Mouse (Mus musculus): ENCODE results near the gene Rps10. TPM values are rescaled to one million over a fixed set of nuclear protein-coding genes. Genes with fewer than 3 reads are reported as not detected.

Rps10 gene
- polyA plus RNA-seq (2012; rRNA removed) = 1,256 and 1,277 TPM in 2 replicates

DNA sequence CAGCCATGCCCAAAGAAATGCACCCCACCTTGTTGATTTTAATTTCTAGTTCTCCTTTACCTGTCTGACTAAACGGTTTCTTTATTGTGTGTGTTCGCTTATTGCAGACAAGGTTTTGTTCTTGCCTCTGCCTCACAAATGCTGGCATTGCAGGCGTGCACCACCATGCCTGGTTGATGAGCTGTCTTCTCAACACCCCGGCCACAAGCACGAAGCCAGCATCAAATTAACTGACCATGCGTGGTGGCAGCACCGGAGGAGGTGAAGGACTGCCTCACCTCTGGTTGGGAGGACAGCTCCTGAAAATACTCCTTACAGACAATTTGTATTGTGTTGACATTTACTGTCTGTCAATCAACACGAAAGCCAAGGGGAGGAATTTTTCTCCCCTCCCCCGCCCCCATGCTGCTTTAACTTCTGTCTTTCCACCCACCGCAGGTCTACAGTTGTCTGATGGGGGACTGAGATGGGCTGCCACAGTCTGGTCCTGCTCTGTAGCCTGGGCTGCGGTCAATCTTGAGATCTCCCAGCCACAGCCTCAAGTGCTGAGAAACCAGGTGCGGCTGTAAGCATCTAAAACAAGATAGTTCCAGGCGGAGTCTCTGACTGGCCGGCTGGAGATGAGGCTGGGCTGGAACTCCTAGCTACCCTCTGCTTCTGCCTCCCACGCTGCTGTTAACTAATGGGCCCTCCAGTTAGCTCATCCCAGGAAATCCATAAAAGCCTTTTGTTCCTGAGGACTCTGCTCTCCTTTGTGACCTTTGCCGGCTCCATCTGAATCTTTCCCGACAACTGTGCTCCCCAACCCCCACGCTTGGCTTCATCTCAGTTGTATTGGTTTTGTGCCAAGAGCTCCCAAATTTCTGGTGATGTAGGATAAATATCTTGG lies at the start of gene Rps10:
Gene Rps10 (minus strand): TSS at position 538 of the 889 bp plus-strand sequence.
- DNase-seq (ENCODE audit: low spot score) = no peak

GRCm38 (mm10) chr17:27685550-27685913 lies 49.1 kb upstream of the Rps10 start:
- no peak for DNase-seq (ENCODE audit: low spot score)

GRCm38 (mm10) chr17:27684886-27685549 lies 48.5 kb upstream of the Rps10 start:
- DNase-seq (ENCODE audit: low spot score) = no peak

DNA sequence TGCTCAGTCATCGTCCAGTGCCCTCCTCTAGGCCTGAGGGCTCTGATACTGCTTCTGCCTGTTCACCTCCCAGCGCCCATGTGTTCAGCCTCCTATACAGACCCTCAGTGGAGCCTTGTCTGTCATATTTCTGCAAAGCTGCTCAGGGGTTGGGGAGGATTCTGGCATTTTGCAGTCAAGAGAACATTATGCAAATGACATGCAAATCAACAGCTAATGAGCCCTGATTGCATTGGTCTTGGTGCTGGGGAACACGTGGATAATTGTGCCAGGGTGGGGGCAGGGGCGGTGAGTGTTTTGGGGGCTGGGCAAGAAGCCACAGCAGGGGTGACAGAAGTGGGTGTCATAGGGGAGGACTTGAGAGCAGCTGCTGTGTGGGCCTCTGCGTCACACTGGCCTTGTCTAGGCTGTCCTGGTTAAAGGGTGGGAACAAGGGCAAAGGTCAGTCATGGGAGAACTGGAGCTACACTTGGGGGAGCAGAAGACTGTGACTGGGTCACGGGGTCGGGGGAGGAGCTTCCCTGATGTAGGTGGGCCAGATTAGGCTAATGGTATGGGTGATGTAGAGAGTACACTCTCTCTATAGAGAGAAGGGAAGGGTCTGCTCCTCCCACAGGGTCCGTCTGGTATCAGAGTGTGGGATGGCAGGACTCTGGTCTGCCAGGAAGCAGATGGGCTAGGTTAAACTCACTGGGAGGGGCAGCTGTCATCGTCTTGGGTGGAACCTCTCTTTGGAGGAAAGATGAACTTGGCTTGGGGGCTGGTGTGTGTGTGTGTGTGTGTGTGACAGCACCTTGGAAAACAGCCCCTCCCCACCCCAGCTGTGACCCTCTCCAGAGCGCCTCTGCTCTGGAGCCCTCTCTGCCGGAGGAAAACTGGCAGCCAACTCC lies 42.7 kb upstream of the Rps10 start:
- no peak for DNase-seq (ENCODE audit: low spot score)

DNA sequence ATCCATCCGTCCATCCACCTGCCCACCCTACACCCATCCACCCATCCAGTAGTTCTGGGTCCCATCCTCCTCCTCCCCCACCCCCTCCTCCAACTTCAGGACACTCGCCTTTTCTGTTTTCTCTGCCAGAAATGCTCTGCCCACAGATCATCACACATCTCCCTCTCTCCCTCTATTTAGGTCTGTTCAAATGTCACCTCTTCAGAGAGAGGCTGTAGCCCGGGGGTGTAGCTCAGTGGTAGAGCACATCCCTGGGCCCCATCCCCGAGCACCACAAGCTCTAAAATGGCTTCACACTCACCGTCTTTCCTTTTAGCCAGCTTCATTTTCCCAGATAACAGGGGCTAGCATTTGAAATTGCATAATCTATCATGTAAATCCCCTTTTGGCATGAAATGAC lies 41.3 kb upstream of the Rps10 start:
- DNase-seq (ENCODE audit: low spot score) = no peak

GRCm38 (mm10) chr17:27676270-27676669 lies 39.8 kb upstream of the Rps10 start:
- no peak for DNase-seq (ENCODE audit: low spot score)

GRCm38 (mm10) chr17:27675453-27675852 lies 39.0 kb upstream of the Rps10 start:
- DNase-seq (ENCODE audit: low spot score) = no peak

GRCm38 (mm10) chr17:27673945-27674344 lies 37.5 kb upstream of the Rps10 start:
- DNase-seq (ENCODE audit: low spot score) = no peak

DNA sequence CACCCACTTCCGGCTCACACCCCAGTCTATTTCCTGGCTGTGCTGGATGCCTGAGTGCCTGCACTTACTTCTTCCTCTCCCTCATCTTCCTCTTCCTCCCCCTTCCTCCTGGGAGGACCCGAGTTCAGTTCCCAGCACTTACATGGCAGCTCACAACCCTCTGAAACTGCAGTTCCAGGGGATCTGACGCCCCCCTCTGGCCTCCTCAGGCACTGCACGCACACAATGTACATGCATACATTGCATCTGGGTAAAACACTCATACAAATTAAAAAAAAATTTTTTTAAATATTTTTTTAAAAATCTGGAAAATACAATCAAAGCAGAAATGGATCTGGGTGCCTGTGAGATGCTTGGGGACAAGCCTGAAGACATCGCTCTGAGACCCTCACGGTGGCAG lies 35.3 kb upstream of the Rps10 start:
- no peak for DNase-seq (ENCODE audit: low spot score)

DNA sequence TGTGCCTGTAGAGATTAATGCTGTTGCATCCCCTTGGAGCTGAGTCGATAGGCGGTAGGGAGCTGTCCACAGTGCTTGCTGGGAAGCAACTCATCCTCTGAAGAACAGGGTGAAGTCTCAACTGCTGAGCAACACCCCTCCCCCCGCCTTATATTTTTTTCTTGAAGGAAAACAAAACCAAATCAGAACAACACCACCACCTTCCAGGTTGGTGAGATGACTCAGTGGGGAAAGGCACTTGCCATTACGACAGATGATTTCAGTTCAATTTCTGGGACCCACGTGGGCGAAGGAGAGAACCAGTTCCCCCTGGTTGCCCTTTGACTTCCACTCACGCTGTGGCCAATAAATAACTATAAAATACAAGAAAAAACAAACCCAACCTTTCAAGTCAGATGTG lies 22.3 kb upstream of the Rps10 start:
- no peak for DNase-seq (ENCODE audit: low spot score)

- no peak for DNase-seq (ENCODE audit: low spot score)
Observed at GRCm38 (mm10) chr17:27657123-27657522, 20.7 kb upstream of the Rps10 start.

- no peak for DNase-seq (ENCODE audit: low spot score)
Observed at GRCm38 (mm10) chr17:27656414-27656813, 19.9 kb upstream of the Rps10 start.

DNA sequence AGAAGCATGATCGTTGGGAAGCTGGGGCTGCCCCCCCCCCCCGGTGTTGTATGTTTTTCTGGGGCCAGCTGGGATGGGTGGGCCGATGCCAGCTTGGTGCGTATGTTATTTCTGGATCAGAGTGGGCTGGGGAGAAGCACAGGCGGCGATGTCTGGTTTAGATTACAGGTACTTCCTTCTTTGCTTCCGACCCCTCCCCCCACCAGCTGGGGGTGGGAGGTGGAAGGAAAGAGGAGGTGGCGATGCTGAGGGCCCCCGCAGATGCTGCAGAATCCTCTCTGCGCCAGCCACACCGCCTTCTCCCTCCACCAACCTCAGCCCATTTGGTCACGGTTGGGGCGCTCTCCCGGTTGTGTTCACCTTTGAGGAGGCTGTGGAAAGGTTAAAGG lies 19.5 kb upstream of the Rps10 start:
- DNase-seq (ENCODE audit: low spot score) = no peak

GRCm38 (mm10) chr17:27655089-27656010 lies 18.9 kb upstream of the Rps10 start, which contains the start of gene Pacsin1:
Gene Pacsin1 (plus strand): TSS chr17:27655509.
- no peak for DNase-seq (ENCODE audit: low spot score)

DNA sequence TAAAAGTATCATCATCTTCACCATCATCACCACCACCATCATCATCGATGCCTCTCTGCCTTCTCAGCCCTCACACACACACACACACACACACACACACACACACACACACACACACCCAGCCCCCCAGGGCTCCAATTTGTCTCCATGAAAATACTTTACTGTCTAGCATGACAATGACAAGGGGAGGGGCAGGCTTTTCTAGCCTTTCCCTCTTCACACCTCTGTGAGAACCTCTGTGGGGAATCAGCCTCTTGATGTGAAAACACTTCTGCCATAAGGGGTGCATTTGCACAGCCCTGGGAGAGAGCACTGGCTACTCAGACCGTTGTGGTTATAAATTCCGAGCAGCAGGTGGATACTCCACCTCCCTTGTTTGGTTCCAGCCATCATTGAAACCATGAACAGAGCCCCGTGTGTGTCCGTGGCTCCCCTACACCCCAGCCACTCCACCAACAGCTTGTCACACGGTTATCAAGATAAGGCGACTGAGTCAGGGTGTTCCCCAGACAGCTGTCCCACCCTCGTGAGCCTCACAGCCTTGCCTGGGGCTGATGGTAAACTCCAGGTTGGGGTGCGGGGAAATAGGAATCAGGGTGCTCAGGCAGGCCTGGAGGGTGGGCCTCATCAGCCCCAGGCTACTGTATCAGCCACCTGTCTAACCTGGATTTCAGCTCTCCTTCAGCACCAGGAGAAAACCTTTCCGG lies 16.9 kb upstream of the Rps10 start:
- no peak for DNase-seq (ENCODE audit: low spot score)

DNA sequence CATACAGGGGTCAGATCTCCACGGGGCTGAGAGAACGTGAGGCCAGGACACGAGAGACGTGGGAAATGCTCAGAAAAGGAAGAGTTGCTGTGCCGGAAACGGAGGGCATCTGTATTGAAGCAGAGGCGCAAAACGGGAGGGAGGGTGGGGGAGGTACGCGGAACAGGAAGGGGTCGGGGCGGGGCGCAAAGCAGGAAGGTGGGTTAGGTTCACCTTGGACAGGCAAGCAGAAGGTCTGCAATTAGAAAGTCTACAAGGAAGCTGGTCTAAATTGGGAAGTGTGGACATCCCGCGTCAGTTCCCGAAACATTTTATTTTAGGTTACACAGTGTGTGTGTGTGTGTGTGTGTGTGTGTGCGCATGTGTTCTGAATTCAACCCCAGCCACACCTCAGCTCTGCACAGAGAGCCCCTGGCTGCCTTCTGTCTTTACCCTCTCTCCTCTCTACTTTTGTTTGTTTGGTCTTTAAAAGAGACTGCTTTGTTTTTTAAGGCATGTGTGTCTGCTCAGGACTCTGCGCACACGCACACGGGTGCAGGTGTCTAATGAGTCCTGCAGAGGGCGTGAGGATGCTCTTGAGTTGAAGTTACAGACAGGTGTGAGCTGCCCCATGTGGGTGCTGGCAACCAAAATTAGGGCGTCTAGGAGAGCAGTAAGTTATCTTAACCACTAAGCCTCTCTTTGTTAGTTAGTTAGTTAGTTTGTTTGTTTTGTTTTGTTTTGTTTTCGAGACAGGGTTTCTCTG lies 15.7 kb upstream of the Rps10 start:
- no peak for DNase-seq (ENCODE audit: low spot score)

- no peak for DNase-seq (ENCODE audit: low spot score)
Observed at GRCm38 (mm10) chr17:27650586-27650985, 14.1 kb upstream of the Rps10 start.

GRCm38 (mm10) chr17:27650160-27650559 lies 13.7 kb upstream of the Rps10 start:
- no peak for DNase-seq (ENCODE audit: low spot score)

GRCm38 (mm10) chr17:27645807-27646206 lies 9.3 kb upstream of the Rps10 start:
- DNase-seq (ENCODE audit: low spot score) = no peak

GRCm38 (mm10) chr17:27644572-27644971 lies 8.1 kb upstream of the Rps10 start:
- no peak for DNase-seq (ENCODE audit: low spot score)

All from urinary bladder, adult 2 months (tissue).